Mouse (Mus musculus) liver, embryonic 15.5 days (tissue): ENCODE data around the gene Olfr1446. TPM values are rescaled to one million over a fixed set of nuclear protein-coding genes. Genes with fewer than 3 reads are reported as not detected.

Experiments
- ATAC-seq: fragments of 200-750 bp; cut with Nextera tagmentation; 2 replicates; pipeline ENCODE4 v1.8.0; 2017; ENCODE audit warnings: moderate number of reproducible peaks, mild to moderate bottlenecking, moderate library complexity; ENCODE audit not compliant: insufficient read depth
- H3K27ac ChIP-seq: fragments of 300-500 bp; sonication (generic); replicated peaks from 2 replicates; pipeline ENCODE4 v1.5.1; 2015; ENCODE audit warnings: mild to moderate bottlenecking, inconsistent platforms
- H3K27me3 ChIP-seq: fragments of 300-500 bp; sonication (generic); 2 replicates; pipeline ENCODE4 v1.6.1; 2015; ENCODE audit warnings: mild to moderate bottlenecking, inconsistent platforms
- H3K36me3 ChIP-seq: fragments of 300-500 bp; sonication (generic); replicated peaks from 2 replicates; pipeline ENCODE4 v1.6.1; 2015; ENCODE audit warnings: moderate library complexity, mild to moderate bottlenecking, inconsistent platforms
- H3K4me1 ChIP-seq: fragments of 300-500 bp; sonication (generic); replicated peaks from 2 replicates; pipeline ENCODE4 v1.6.1; 2015; ENCODE audit warnings: inconsistent platforms
- H3K4me2 ChIP-seq: fragments of 300-500 bp; sonication (generic); 2 replicates; pipeline ENCODE4 v1.6.1; 2015; ENCODE audit warnings: moderate library complexity, mild to moderate bottlenecking, inconsistent platforms
- H3K4me3 ChIP-seq: fragments of 300-500 bp; sonication (generic); replicated peaks from 2 replicates; pipeline ENCODE4 v1.5.1; 2015; ENCODE audit warnings: mild to moderate bottlenecking, inconsistent platforms
- H3K9ac ChIP-seq: fragments of 300-500 bp; sonication (generic); 2 replicates; pipeline ENCODE4 v1.6.1; 2015; ENCODE audit warnings: moderate library complexity, mild to moderate bottlenecking, inconsistent platforms
- H3K9me3 ChIP-seq: fragments of 300-500 bp; sonication (generic); replicated peaks from 2 replicates; pipeline ENCODE4 v1.6.1; 2016; ENCODE audit warnings: inconsistent platforms
- WGBS: fragments of 180-500 bp; shearing (Covaris S2); methylation state at CpG from one replicate; pipeline ENCODE4 v1.1.7; 2015; ENCODE audit warnings: mixed read lengths; ENCODE audit not compliant: insufficient replicate concordance; 5-methylcytosine and 5-hydroxymethylcytosine counted together
- polyA plus RNA-seq: library from polyadenylated mRNA; unstranded; fragments of >200 nt; fragmentation: Nextera tagmentation; extraction: Ambion mirVana; gene quantifications from 2 replicates; pipeline ENCODE4 v1.2.1, GENCODE M21; 2015

Olfr1446 gene
- not detected in 2 replicates for polyA plus RNA-seq

DNA sequence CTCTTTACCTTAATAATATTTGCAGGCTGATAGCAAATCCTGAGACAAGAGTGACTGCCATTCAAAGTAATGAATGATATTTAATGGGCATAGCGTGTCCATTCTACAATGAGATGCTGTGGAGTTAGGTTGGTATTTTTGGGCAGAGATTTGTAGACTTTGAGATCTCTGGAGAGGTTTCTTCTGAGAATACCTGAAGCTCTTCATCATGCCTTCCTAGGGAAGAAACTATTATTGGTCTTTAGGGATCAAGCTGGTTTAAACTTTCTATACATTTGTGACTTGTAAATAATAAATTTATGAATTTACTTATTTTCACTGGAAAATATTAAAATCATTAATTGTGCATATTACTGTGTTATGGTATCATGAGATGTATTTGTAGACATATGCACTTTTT is at the start of gene Olfr1446:
Gene Olfr1446 (minus strand): TSS at position 101 of the 400 bp plus-strand sequence.
- Histone ChIP-seq H3K27ac (no peak within 1 kb of the TSS), H3K4me1 (no peaks in the 10 kb centered on the region), H3K9ac (no peak within 1 kb of the TSS), H3K4me3 (no peak within 1 kb of the TSS), H3K9me3 (no peaks in the 10 kb centered on the region), H3K4me2 (no peak within 1 kb of the TSS), H3K36me3 (no peaks in the 10 kb centered on the region), H3K27me3 (no peaks in the 10 kb centered on the region)
- no peak for ATAC-seq
- 51% methylated on average over 1 of the region's 1 CpGs for WGBS

DNA sequence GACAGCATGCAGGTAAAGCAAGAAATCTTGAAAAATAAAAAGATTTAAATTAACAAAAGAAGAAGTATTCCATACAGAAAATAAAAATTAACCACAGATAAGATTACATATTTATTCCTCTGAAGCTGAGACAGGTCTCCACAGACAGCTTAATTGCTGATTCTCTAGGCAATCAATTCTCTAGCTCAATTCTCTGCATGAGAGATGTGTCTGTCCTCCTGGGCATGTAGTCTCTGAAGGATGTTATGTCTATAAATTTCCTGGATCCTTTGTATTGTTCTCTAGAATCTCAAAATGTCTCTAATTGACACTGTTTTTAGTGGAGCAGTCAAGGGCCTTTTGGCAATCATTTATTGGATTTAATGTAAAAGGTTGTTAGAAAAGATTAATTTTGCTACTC is 37.2 kb upstream of the Olfr1446 start, which contains the start of gene Olfr1449:
Gene Olfr1449 (plus strand): TSS at position 301 of the 400 bp plus-strand sequence.
- H3K4me3 ChIP-seq = no peak within 1 kb of the TSS
- no peaks in the 10 kb centered on the region for H3K4me1 ChIP-seq
- H3K27ac ChIP-seq = no peak within 1 kb of the TSS
- H3K36me3 ChIP-seq = no peaks in the 10 kb centered on the region
- H3K4me2 ChIP-seq = no peak within 1 kb of the TSS
- no peak within 1 kb of the TSS for H3K9ac ChIP-seq
- ATAC-seq = no peak
- no peaks in the 10 kb centered on the region for H3K27me3 ChIP-seq
- no peaks in the 10 kb centered on the region for H3K9me3 ChIP-seq

DNA sequence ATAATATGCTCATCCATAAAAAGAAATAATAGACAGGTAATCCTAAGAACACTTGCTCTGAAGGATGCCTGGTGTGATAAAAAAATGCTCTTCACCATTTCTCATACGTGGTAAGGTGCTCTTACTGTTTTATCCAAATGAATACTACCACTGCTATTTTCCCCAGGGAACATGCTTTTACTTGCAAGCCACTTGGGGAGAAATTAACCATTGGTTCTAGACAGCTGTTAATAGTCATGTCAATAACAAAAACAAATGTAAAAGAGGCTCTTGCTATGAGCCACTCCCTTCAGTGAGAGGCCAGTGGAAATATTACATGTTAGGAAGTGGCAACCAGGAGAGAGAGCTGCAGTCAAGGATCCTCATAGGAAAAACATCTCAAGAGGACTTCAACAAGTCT is 31.0 kb upstream of the Olfr1446 start, which contains the start of gene Olfr1448:
Gene Olfr1448 (minus strand): TSS at position 101 of the 400 bp plus-strand sequence.
- no peaks in the 10 kb centered on the region for H3K4me1 ChIP-seq
- H3K4me3 ChIP-seq = no peak within 1 kb of the TSS
- H3K27ac ChIP-seq = no peak within 1 kb of the TSS
- H3K9me3 ChIP-seq = no peaks in the 10 kb centered on the region
- no peak within 1 kb of the TSS for H3K4me2 ChIP-seq
- no peaks in the 10 kb centered on the region for H3K36me3 ChIP-seq
- no peaks in the 10 kb centered on the region for H3K27me3 ChIP-seq
- no peak within 1 kb of the TSS for H3K9ac ChIP-seq
- 46% methylated on average over 1 of the region's 1 CpGs for WGBS
- ATAC-seq = no peak

DNA sequence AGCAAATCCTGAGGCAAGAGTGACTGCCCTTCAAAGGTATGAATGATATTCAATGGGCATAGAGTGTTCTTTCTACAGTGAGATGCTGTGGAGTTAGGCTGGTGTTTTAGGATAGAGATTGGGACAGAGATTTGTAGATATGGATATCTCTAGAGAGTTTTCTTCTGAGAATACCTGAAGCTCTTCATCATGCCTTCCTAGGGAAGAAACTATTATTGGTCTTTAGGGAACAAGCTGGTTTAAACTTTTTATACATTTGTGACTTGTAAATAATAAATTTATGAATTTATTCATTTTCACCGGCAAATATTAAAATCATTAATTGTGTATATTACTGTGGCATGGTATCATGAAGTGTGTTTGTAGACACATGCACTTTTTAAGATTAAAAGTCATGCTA is 10.3 kb upstream of the Olfr1446 start, which contains the start of gene Olfr1447:
Gene Olfr1447 (minus strand): TSS at position 101 of the 400 bp plus-strand sequence.
- no peaks in the 10 kb centered on the region for H3K27me3 ChIP-seq
- no peaks in the 10 kb centered on the region for H3K4me1 ChIP-seq
- 87% methylated on average over 1 of the region's 1 CpGs for WGBS
- H3K36me3 ChIP-seq = no peaks in the 10 kb centered on the region
- no peak within 1 kb of the TSS for H3K4me2 ChIP-seq
- H3K4me3 ChIP-seq = no peak within 1 kb of the TSS
- no peak within 1 kb of the TSS for H3K27ac ChIP-seq
- ATAC-seq = no peak
- H3K9ac ChIP-seq = no peak within 1 kb of the TSS
- no peaks in the 10 kb centered on the region for H3K9me3 ChIP-seq

DNA sequence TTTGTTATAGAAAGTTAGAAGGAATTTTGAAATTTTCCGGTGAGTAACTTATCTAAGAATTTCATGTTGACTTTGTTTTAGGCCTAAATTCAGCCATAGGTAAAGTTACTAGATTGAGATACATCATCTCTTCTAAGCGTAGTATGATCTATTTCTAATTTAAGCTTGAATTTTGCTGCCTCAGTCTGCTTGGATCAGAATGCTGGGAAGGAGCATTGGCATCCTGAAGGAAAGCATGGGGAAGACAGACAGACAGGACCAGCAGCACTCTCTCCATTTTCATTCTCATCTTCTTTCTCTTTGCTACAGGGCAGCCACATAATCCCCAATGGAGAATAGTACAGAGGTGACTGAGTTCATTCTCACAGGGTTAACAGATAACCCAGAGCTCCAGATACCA is 9.8 kb downstream of the Olfr1446 start, which contains the start of gene Olfr1445:
Gene Olfr1445 (plus strand): TSS at position 301 of the 400 bp plus-strand sequence.
- H3K27ac ChIP-seq = no peak within 1 kb of the TSS

DNA sequence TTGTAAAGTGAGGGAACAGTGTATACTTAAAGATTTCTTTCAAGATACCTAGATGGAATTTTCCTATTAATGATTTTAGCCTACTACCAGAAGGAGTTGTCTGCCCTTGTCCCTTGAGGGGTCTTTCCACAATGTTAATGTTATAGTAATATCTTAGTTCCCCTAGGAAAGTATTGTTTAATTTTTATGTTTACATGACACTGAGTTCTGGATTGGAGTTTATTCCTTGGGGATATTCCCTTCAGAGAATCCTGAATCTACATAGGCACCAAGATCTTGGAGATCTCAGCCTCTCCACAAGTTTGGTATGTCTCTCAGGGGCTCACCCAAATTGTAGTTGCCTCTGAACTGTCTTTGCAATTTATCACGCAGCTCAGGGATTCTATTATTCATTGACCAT is 36.3 kb downstream of the Olfr1446 start, which contains the start of gene Olfr1444:
Gene Olfr1444 (plus strand): TSS at position 301 of the 400 bp plus-strand sequence.
- WGBS = 26% methylated on average over 1 of the region's 1 CpGs
- Histone ChIP-seq H3K4me1 (no peaks in the 10 kb centered on the region), H3K9ac (no peak within 1 kb of the TSS), H3K4me2 (no peak within 1 kb of the TSS), H3K36me3 (no peaks in the 10 kb centered on the region), H3K27me3 (no peaks in the 10 kb centered on the region), H3K4me3 (no peak within 1 kb of the TSS), H3K9me3 (no peaks in the 10 kb centered on the region), H3K27ac (no peak within 1 kb of the TSS)
- no peak for ATAC-seq

More for the DNA sequence above, 9.8 kb downstream of the Olfr1446 start, which contains the start of gene Olfr1445:
- no peak for ATAC-seq
- H3K36me3 ChIP-seq = no peaks in the 10 kb centered on the region
- H3K9ac ChIP-seq = no peak within 1 kb of the TSS
- no peak within 1 kb of the TSS for H3K4me3 ChIP-seq
- no peaks in the 10 kb centered on the region for H3K27me3 ChIP-seq
- no peak within 1 kb of the TSS for H3K4me2 ChIP-seq
- H3K9me3 ChIP-seq = no peaks in the 10 kb centered on the region
- no peaks in the 10 kb centered on the region for H3K4me1 ChIP-seq
- WGBS = 55% methylated on average over 2 of the region's 2 CpGs

DNA sequence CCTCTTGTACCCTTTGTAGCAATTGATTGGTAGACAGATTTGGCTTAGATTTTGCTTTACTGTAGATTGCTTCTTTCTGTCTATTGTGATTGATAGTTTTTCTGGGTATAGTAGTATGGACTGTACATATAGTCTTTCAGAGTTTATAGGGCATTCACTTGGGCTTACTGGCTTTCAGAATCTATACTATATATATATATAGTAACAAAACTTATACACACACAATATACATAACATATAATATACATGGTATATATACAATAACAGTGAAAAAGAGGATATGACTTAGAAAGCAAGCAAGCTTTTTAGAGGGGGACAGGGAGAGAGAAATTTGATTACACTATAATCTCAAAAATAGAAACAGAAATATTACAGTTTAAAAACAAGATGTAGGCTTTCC is 46.9 kb downstream of the Olfr1446 start, which contains the start of gene Gm5244:
Gene Gm5244 (plus strand): TSS at position 301 of the 400 bp plus-strand sequence.
- no peak within 1 kb of the TSS for H3K27ac ChIP-seq
- no peak within 1 kb of the TSS for H3K9ac ChIP-seq
- H3K9me3 ChIP-seq = no peaks in the 10 kb centered on the region
- ATAC-seq = no peak
- H3K4me1 ChIP-seq = no peaks in the 10 kb centered on the region
- no peaks in the 10 kb centered on the region for H3K27me3 ChIP-seq
- no peaks in the 10 kb centered on the region for H3K36me3 ChIP-seq
- no peak within 1 kb of the TSS for H3K4me2 ChIP-seq
- H3K4me3 ChIP-seq = no peak within 1 kb of the TSS

DNA sequence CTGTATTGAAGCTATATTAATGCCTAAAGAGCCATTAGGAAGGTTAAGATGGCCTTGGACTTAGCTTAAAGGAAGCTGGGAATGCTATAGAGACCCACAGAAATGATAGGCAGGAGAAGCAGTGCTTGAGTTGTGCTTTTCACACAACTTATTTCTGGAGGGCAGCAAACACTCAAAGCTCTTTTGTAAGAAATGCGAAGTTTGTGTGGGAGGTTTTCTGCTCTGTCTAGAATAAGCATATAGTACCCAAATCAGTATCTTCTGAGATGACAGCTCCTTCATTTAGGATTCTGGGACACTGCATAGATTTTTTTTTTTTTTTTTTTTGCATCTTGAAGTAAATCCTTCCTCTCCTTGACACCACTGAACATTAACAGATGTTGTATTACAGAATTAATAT is 54.8 kb downstream of the Olfr1446 start:
- H3K4me1 ChIP-seq = no peaks in the 10 kb centered on the region

More for the DNA sequence above, 54.8 kb downstream of the Olfr1446 start:
- H3K36me3 ChIP-seq = no peaks in the 10 kb centered on the region
- no peak overlapping the region for H3K4me2 ChIP-seq
- no peaks in the 10 kb centered on the region for H3K27me3 ChIP-seq
- H3K9ac ChIP-seq = no peak overlapping the region
- H3K4me3 ChIP-seq = no peak overlapping the region
- no peak overlapping the region for H3K27ac ChIP-seq
- no peak for ATAC-seq
- WGBS = 82% methylated on average over 1 of the region's 1 CpGs
- no peaks in the 10 kb centered on the region for H3K9me3 ChIP-seq

Other genes with a start within 250 kb of the Olfr1446 start
- not detected in 2 replicates for gene Olfr1442, start 223.1 kb downstream of the Olfr1446 start, polyA plus RNA-seq
- gene Olfr1443, start 215.4 kb downstream of the Olfr1446 start, polyA plus RNA-seq = not detected in 2 replicates
- 7.9 and 9.0 TPM in 2 replicates for gene Keg1, start 197.7 kb downstream of the Olfr1446 start, polyA plus RNA-seq
- gene Cntf, start 127.9 kb downstream of the Olfr1446 start, polyA plus RNA-seq = 0.43 and 0.53 TPM in 2 replicates
- gene Zfp91, start 97.4 kb downstream of the Olfr1446 start, polyA plus RNA-seq = 7.2 and 7.3 TPM in 2 replicates
- gene Lpxn, start 97.3 kb downstream of the Olfr1446 start, polyA plus RNA-seq = 2.1 and 2.4 TPM in 2 replicates
- not detected in 2 replicates for gene Gm5244, start 46.8 kb downstream of the Olfr1446 start, polyA plus RNA-seq
- gene Olfr1444, start 36.2 kb downstream of the Olfr1446 start, polyA plus RNA-seq = not detected in 2 replicates
- not detected in 2 replicates for gene Olfr1445, start 9.7 kb downstream of the Olfr1446 start, polyA plus RNA-seq
- gene Olfr1447, start 10.2 kb upstream of the Olfr1446 start, polyA plus RNA-seq = not detected in 2 replicates
- not detected in 2 replicates for gene Olfr1448, start 30.9 kb upstream of the Olfr1446 start, polyA plus RNA-seq
- gene Olfr1449, start 37.3 kb upstream of the Olfr1446 start, polyA plus RNA-seq = not detected in 2 replicates
- gene Olfr1450, start 56.7 kb upstream of the Olfr1446 start, polyA plus RNA-seq = not detected in 2 replicates
- gene Olfr1451, start 101.5 kb upstream of the Olfr1446 start, polyA plus RNA-seq = not detected in 2 replicates
- gene Olfr1453, start 134.8 kb upstream of the Olfr1446 start, polyA plus RNA-seq = not detected in 2 replicates
- not detected in 2 replicates for gene Olfr1454, start 167.1 kb upstream of the Olfr1446 start, polyA plus RNA-seq
- not detected in 2 replicates for gene Olfr1457, start 204.4 kb upstream of the Olfr1446 start, polyA plus RNA-seq
- gene Olfr1458, start 213.3 kb upstream of the Olfr1446 start, polyA plus RNA-seq = not detected in 2 replicates